Mouse (Mus musculus) heart, embryonic 16.5 days (tissue): ENCODE results near the gene Pak2. TPM values are rescaled to one million over a fixed set of nuclear protein-coding genes. Genes with fewer than 3 reads are reported as not detected.

Experiments used
- ATAC-seq: fragments of 200-750 bp; cut with Nextera tagmentation; replicated peaks from 2 replicates; pipeline ENCODE4 v1.8.0; 2017; ENCODE audit warnings: moderate number of reproducible peaks; ENCODE audit not compliant: insufficient read depth, low FRiP score; ENCODE audit errors: extremely low read depth
- H3K27ac ChIP-seq: fragments of 300-500 bp; sonication (generic); 2 replicates; pipeline ENCODE4 v1.5.1; 2014; ENCODE audit warnings: mild to moderate bottlenecking, low read length, control low read depth, moderate library complexity
- H3K27me3 ChIP-seq: fragments of 300-500 bp; sonication (generic); 2 replicates; pipeline ENCODE4 v1.6.1; 2014; ENCODE audit warnings: low read length, mixed read lengths; ENCODE audit not compliant: control insufficient read depth, insufficient read depth
- H3K36me3 ChIP-seq: fragments of 300-500 bp; sonication (generic); 2 replicates; pipeline ENCODE4 v1.6.1; 2014; ENCODE audit not compliant: control insufficient read depth, insufficient read depth
- H3K4me1 ChIP-seq: fragments of 300-500 bp; sonication (generic); 2 replicates; pipeline ENCODE4 v1.6.1; 2014; ENCODE audit warnings: low read length, mixed read lengths; ENCODE audit not compliant: control insufficient read depth, insufficient read depth
- H3K4me2 ChIP-seq: fragments of 300-500 bp; sonication (generic); 2 replicates; pipeline ENCODE4 v1.6.1; 2014; ENCODE audit warnings: low read depth, mild to moderate bottlenecking, control low read depth, low read length
- H3K4me3 ChIP-seq: fragments of 300-500 bp; sonication (generic); 2 replicates; pipeline ENCODE4 v1.5.1; 2014; ENCODE audit warnings: mild to moderate bottlenecking, control low read depth, low read length
- H3K9ac ChIP-seq: fragments of 300-500 bp; sonication (generic); 2 replicates; pipeline ENCODE4 v1.6.1; 2014; ENCODE audit warnings: low read length, control low read depth
- H3K9me3 ChIP-seq: fragments of 300-500 bp; sonication (generic); replicated peaks from 2 replicates; pipeline ENCODE4 v1.6.1; 2016; ENCODE audit warnings: low read length; ENCODE audit not compliant: control insufficient read depth
- WGBS: fragments of 180-500 bp; shearing (Covaris S2); extraction: QIAGEN DNeasy Blood & Tissue Kit; methylation state at CpG from one replicate; pipeline ENCODE4 v1.1.7; 2014; 5-methylcytosine and 5-hydroxymethylcytosine counted together
- polyA plus RNA-seq: library from polyadenylated mRNA; unstranded; fragments of >200 nt; fragmentation: Nextera tagmentation; extraction: Ambion mirVana; gene quantifications from 2 replicates; pipeline ENCODE4 v1.2.1, GENCODE M21; 2015

The Pak2 gene
- polyA plus RNA-seq, 1 experiment from 2014 or later, result 26.5 TPM

GRCm38 (mm10) chr16:32114968-32115695 is 36.0 kb upstream of the Pak2 start:
- WGBS, result 14% methylated on average over 15 of the region's 15 CpGs
- no peak; the same call in 1 of the 2 replicates for ATAC-seq
- Histone ChIP-seq H3K4me1 (peaks cover 9% of the 10 kb centered on the region), H3K4me3 (no peak overlapping the region), H3K4me2 (peak overlapping the region; percentile 22; the same call in 1 of the 2 replicates), H3K9ac (no peak overlapping the region), H3K27me3 (no peaks in the 10 kb centered on the region), H3K36me3 (no peaks in the 10 kb centered on the region), H3K9me3 (no peaks in the 10 kb centered on the region), H3K27ac (no peak overlapping the region)

- Histone ChIP-seq H3K36me3 (no peaks in the 10 kb centered on the region), H3K4me2 (no peak overlapping the region; the same call in 1 of the 2 replicates), H3K27me3 (no peaks in the 10 kb centered on the region), H3K27ac (peak overlapping the region; percentile 70; the same call in 1 of the 2 replicates), H3K4me3 (no peak overlapping the region), H3K9me3 (no peaks in the 10 kb centered on the region), H3K4me1 (peaks cover 9% of the 10 kb centered on the region), H3K9ac (no peak overlapping the region)
- no peak for ATAC-seq
- WGBS, result 82% methylated on average over 10 of the region's 10 CpGs
Observed at GRCm38 (mm10) chr16:32114406-32114805, 35.3 kb upstream of the Pak2 start.

GRCm38 (mm10) chr16:32113541-32114218 is 34.5 kb upstream of the Pak2 start:
- Histone ChIP-seq H3K4me2 (peak overlapping the region; percentile 41), H3K27ac (peak overlapping the region; percentile 70), H3K9me3 (no peaks in the 10 kb centered on the region), H3K9ac (no peak overlapping the region), H3K4me1 (peaks cover 9% of the 10 kb centered on the region), H3K27me3 (no peaks in the 10 kb centered on the region), H3K4me3 (no peak overlapping the region), H3K36me3 (no peaks in the 10 kb centered on the region)
- WGBS, result 45% methylated on average over 23 of the region's 23 CpGs
- peak; percentile 74 for ATAC-seq

- Histone ChIP-seq H3K27me3 (no peaks in the 10 kb centered on the region), H3K36me3 (peaks cover 5% of the 10 kb centered on the region; the same call in 1 of the 2 replicates), H3K4me3 (no peak overlapping the region), H3K9me3 (no peaks in the 10 kb centered on the region), H3K4me1 (peaks cover 7% of the 10 kb centered on the region), H3K27ac (no peak overlapping the region), H3K9ac (no peak overlapping the region), H3K4me2 (no peak overlapping the region)
- ATAC-seq, result no peak
- 64% methylated on average over 15 of the region's 15 CpGs for WGBS
Observed at GRCm38 (mm10) chr16:32110951-32111699, 32.0 kb upstream of the Pak2 start.

- no peak overlapping the region for H3K27ac ChIP-seq
- no peaks in the 10 kb centered on the region for H3K4me1 ChIP-seq
- H3K4me3 ChIP-seq, result no peak overlapping the region
- no peaks in the 10 kb centered on the region for H3K27me3 ChIP-seq
- H3K9ac ChIP-seq, result no peak overlapping the region
- 80% methylated on average over 2 of the region's 2 CpGs for WGBS
- no peak overlapping the region for H3K4me2 ChIP-seq
- no peak for ATAC-seq
- H3K36me3 ChIP-seq, result peaks cover 14% of the 10 kb centered on the region
- H3K9me3 ChIP-seq, result peaks cover 2% of the 10 kb centered on the region; the same call in 1 of the 2 replicates
Observed at GRCm38 (mm10) chr16:32108578-32108977, 29.4 kb upstream of the Pak2 start.

- Histone ChIP-seq H3K4me1 (no peaks in the 10 kb centered on the region), H3K36me3 (peaks cover 17% of the 10 kb centered on the region), H3K27ac (peak overlapping the region; percentile 40; the same call in 1 of the 2 replicates), H3K9me3 (peaks cover 2% of the 10 kb centered on the region; the same call in 1 of the 2 replicates), H3K27me3 (no peaks in the 10 kb centered on the region), H3K9ac (no peak overlapping the region), H3K4me3 (no peak overlapping the region), H3K4me2 (peak overlapping the region; percentile 13)
- 69% methylated on average over 7 of the region's 7 CpGs for WGBS
- no peak; the same call in 1 of the 2 replicates for ATAC-seq
Observed at GRCm38 (mm10) chr16:32108170-32108569, 29.0 kb upstream of the Pak2 start.

- peaks cover 2% of the 10 kb centered on the region; the same call in 1 of the 2 replicates for H3K9me3 ChIP-seq
- 80% methylated on average over 12 of the region's 12 CpGs for WGBS
Observed at GRCm38 (mm10) chr16:32107342-32108045, 28.4 kb upstream of the Pak2 start.

GRCm38 (mm10) chr16:32105698-32106097 is 26.6 kb upstream of the Pak2 start:
- H3K27ac ChIP-seq, result no peak overlapping the region
- H3K4me3 ChIP-seq, result no peak overlapping the region
- 96% methylated on average over 1 of the region's 1 CpGs for WGBS
- H3K36me3 ChIP-seq, result peaks cover 19% of the 10 kb centered on the region
- no peak for ATAC-seq
- no peak overlapping the region for H3K9ac ChIP-seq
- H3K9me3 ChIP-seq, result peaks cover 2% of the 10 kb centered on the region; the same call in 1 of the 2 replicates
- H3K4me1 ChIP-seq, result no peaks in the 10 kb centered on the region
- no peaks in the 10 kb centered on the region for H3K27me3 ChIP-seq
- no peak overlapping the region for H3K4me2 ChIP-seq

More at GRCm38 (mm10) chr16:32107342-32108045, 28.4 kb upstream of the Pak2 start:
- peak; percentile 58; the same call in 1 of the 2 replicates for ATAC-seq
- H3K4me2 ChIP-seq, result peak overlapping the region; percentile 13; the same call in 1 of the 2 replicates
- no peak overlapping the region for H3K4me3 ChIP-seq
- no peaks in the 10 kb centered on the region for H3K27me3 ChIP-seq
- no peak overlapping the region for H3K9ac ChIP-seq
- H3K4me1 ChIP-seq, result no peaks in the 10 kb centered on the region
- H3K27ac ChIP-seq, result peak overlapping the region; percentile 40
- H3K36me3 ChIP-seq, result peaks cover 19% of the 10 kb centered on the region
